Mouse (Mus musculus): ENCODE measurements around the gene Atp6v1b1. TPM values are rescaled to one million over a fixed set of nuclear protein-coding genes. Genes with fewer than 3 reads are reported as not detected.
A peak's percentile ranks its signal among the peaks of the same experiment; 100 is the strongest.

The Atp6v1b1 gene
- polyA plus RNA-seq, 1 experiment from 2014 or later = 14.2 TPM

GRCm38 (mm10) chr6:83710361-83711066, 32.3 kb upstream of the Atp6v1b1 start:
- Histone ChIP-seq H3K4me3 (replicated peaks; ENCODE audit: low read depth, low read length) (peak overlapping the region; percentile 35), H3K9ac (ENCODE audit: low read depth, low read length) (no peak overlapping the region), H3K9me3 (replicated peaks; ENCODE audit: low read length) (no peaks in the 10 kb centered on the region), H3K4me1 (replicated peaks; ENCODE audit: insufficient read depth, low read length) (peaks cover 8% of the 10 kb centered on the region; the same call in 1 of the 2 replicates), H3K4me2 (ENCODE audit: low read length) (peak overlapping the region; percentile 62), H3K27ac (no peak overlapping the region), H3K27me3 (ENCODE audit: insufficient read depth, low read length) (peaks cover 97% of the 10 kb centered on the region), H3K36me3 (ENCODE audit: insufficient read depth, low read length) (no peaks in the 10 kb centered on the region)
- no peak for TF ChIP-seq CTCF (IDR thresholded peaks at IDR 0.05; ENCODE audit: low read depth)
- WGBS = under 1% methylated on average over 31 of the region's 32 CpGs
- ATAC-seq (replicated peaks; ENCODE audit: low FRiP score, low read depth) = peak; percentile 13; the same call in 1 of the 2 replicates
- no peak for DNase-seq (ENCODE audit: low spot score)

DNA sequence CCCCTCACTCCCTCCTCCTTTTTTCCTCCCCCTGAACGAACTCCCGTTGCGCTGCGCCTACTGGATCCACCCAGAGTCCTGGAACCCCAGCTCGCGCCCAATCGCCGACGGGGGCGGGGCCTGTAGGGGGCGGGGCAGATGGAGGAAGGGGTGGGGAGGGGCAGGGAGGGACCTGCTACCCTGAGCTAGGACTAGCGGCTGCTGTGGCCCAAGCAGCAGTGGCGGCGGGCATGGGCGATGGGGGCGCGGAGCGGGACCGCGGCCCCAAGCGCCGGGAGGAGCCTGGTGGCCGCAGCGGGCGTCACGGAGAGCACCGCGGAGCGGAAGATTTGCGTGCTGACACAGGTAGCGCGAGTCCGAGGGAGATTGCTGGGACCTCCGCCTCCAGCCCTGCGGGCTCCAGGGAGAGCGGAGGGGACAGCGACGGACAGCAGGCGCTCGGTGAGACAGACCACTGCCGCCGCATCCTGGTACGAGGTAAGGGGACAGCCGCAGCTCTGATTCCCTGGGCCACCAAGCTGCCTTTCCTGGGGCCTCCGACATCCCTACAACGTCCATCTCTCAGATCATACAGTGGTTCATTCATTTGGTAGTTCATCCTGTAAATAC, 31.6 kb upstream of the Atp6v1b1 start, which contains the start of gene Vax2:
TSS of gene Vax2 (plus strand) at position 198 of the 609 bp plus-strand sequence.
- no peak within 1 kb of the TSS for H3K27ac ChIP-seq
- peak within 1 kb of the TSS; percentile 35 for H3K4me3 ChIP-seq (replicated peaks; ENCODE audit: low read depth, low read length)
- peaks cover 8% of the 10 kb centered on the region; the same call in 1 of the 2 replicates for H3K4me1 ChIP-seq (replicated peaks; ENCODE audit: insufficient read depth, low read length)
- H3K9me3 ChIP-seq (replicated peaks; ENCODE audit: low read length) = no peaks in the 10 kb centered on the region
- under 1% methylated on average over 46 of the region's 46 CpGs for WGBS
- H3K36me3 ChIP-seq (ENCODE audit: insufficient read depth, low read length) = no peaks in the 10 kb centered on the region
- DNase-seq (ENCODE audit: low spot score) = peak; percentile 68
- no peak for TF ChIP-seq CTCF (IDR thresholded peaks at IDR 0.05; ENCODE audit: low read depth)
- peaks cover 97% of the 10 kb centered on the region for H3K27me3 ChIP-seq (ENCODE audit: insufficient read depth, low read length)
- ATAC-seq (replicated peaks; ENCODE audit: low FRiP score, low read depth) = peak; percentile 47
- H3K9ac ChIP-seq (ENCODE audit: low read depth, low read length) = no peak within 1 kb of the TSS
- H3K4me2 ChIP-seq (ENCODE audit: low read length) = peak within 1 kb of the TSS; percentile 62

DNA sequence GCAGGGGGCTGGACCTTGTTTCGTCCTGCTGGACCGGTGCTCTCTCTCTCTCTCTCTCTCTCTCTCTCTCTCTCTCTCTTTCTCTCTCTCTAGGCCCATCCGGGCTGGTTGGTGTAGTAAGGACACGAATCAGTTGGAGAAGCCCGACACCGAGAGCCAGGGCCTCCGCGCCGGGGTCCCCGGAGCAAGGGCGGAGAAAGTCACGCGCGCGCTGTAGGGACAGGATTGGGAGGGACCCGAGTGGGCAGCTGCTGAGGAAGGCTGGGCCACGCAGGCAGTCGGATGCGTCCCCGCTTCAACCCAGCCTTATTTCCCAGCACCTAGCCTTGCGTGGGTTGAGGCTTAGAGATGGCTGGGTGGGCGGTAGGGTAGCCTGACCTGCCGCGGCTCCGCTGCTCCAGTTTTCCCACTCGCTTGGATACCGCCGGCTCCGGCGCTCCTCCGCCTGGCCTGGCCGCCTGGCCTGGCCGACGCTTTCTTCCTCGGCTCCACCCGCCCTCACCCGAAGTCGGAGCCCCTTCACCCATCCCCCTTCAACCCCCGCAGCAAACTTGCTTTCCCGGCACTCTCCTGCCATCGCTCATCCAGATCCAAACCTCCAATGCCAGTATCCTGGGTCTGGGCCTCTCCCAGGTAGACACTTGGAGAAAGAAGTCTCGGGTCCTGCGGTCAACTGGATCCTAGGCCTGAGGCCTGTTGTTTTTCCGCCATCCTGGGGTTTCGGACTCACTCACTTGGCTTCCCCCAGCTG, 30.9 kb upstream of the Atp6v1b1 start:
- Histone ChIP-seq H3K36me3 (ENCODE audit: insufficient read depth, low read length) (no peaks in the 10 kb centered on the region), H3K4me2 (ENCODE audit: low read length) (peak overlapping the region; percentile 62), H3K27ac (no peak overlapping the region), H3K9ac (ENCODE audit: low read depth, low read length) (no peak overlapping the region), H3K4me1 (replicated peaks; ENCODE audit: insufficient read depth, low read length) (peaks cover 8% of the 10 kb centered on the region; the same call in 1 of the 2 replicates), H3K4me3 (replicated peaks; ENCODE audit: low read depth, low read length) (peak overlapping the region; percentile 35), H3K27me3 (ENCODE audit: insufficient read depth, low read length) (peaks cover 97% of the 10 kb centered on the region), H3K9me3 (replicated peaks; ENCODE audit: low read length) (no peaks in the 10 kb centered on the region)
- no peak for TF ChIP-seq CTCF (IDR thresholded peaks at IDR 0.05; ENCODE audit: low read depth)
- ATAC-seq (replicated peaks; ENCODE audit: low FRiP score, low read depth) = no peak
- no peak for DNase-seq (ENCODE audit: low spot score)
- WGBS = 3% methylated on average over 44 of the region's 45 CpGs

GRCm38 (mm10) chr6:83713271-83714136, 29.3 kb upstream of the Atp6v1b1 start:
- no peak overlapping the region for H3K27ac ChIP-seq
- 5% methylated on average over 12 of the region's 12 CpGs for WGBS

DNA sequence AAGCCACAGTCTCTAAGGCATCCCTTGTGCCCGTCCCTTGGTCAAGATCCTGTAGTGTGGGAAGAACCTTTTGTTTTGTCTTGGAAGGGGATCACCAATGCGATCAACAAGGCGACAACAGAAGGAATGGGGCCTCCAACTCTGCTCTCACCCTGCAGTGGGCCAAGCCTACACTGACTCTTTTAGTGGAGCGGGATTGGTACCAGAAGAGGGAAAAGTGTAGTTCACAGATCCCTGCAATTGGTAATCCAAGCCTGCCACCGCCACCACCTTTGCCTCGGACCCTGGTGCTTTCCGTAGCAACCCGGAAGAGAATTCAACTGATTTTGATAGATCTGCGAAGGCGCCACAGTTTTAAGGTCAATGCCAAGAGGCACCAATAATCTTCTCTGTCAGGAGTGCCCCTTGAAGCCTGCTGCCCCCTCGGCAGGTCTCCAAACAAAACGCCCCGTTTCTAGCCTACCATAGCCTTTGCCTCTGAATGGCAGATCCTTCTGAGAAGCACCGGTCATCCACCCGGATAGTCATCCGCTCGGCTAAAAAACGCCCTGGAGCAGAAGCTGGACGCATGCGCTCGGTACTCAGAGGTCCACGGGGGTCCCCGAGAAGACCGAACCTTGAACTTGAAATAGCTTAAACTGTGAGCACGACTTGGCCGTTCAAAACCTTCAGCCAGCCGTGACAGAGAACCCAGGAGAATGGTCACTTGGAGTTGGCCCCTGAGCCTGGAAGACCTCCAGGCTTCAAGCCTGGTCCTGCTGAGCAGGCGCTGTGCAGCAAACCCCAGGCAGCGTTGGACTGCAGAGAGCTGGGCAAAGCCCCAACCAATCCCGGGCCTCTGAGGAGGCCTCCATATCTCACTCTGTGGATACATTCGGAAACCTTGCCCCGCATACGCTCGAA, 28.3 kb upstream of the Atp6v1b1 start:
- DNase-seq (ENCODE audit: low spot score) (no peak), ATAC-seq (replicated peaks; ENCODE audit: low FRiP score, low read depth) (no peak)
- WGBS = 2% methylated on average over 34 of the region's 34 CpGs
- Histone ChIP-seq H3K9me3 (replicated peaks; ENCODE audit: low read length) (no peaks in the 10 kb centered on the region), H3K4me2 (ENCODE audit: low read length) (no peak overlapping the region), H3K36me3 (ENCODE audit: insufficient read depth, low read length) (no peaks in the 10 kb centered on the region), H3K4me3 (replicated peaks; ENCODE audit: low read depth, low read length) (no peak overlapping the region; the same call in 1 of the 2 replicates), H3K27ac (no peak overlapping the region), H3K27me3 (ENCODE audit: insufficient read depth, low read length) (peaks cover 95% of the 10 kb centered on the region), H3K9ac (ENCODE audit: low read depth, low read length) (no peak overlapping the region), H3K4me1 (replicated peaks; ENCODE audit: insufficient read depth, low read length) (peaks cover 8% of the 10 kb centered on the region; the same call in 1 of the 2 replicates)
- no peak for TF ChIP-seq CTCF (IDR thresholded peaks at IDR 0.05; ENCODE audit: low read depth)

More at GRCm38 (mm10) chr6:83713271-83714136, 29.3 kb upstream of the Atp6v1b1 start:
- ATAC-seq (replicated peaks; ENCODE audit: low FRiP score, low read depth) (no peak), DNase-seq (ENCODE audit: low spot score) (no peak)
- no peaks in the 10 kb centered on the region for H3K36me3 ChIP-seq (ENCODE audit: insufficient read depth, low read length)
- H3K4me2 ChIP-seq (ENCODE audit: low read length) = no peak overlapping the region
- H3K4me1 ChIP-seq (replicated peaks; ENCODE audit: insufficient read depth, low read length) = peaks cover 8% of the 10 kb centered on the region; the same call in 1 of the 2 replicates
- H3K9ac ChIP-seq (ENCODE audit: low read depth, low read length) = no peak overlapping the region
- H3K9me3 ChIP-seq (replicated peaks; ENCODE audit: low read length) = no peaks in the 10 kb centered on the region
- H3K4me3 ChIP-seq (replicated peaks; ENCODE audit: low read depth, low read length) = no peak overlapping the region
- no peak for TF ChIP-seq CTCF (IDR thresholded peaks at IDR 0.05; ENCODE audit: low read depth)
- H3K27me3 ChIP-seq (ENCODE audit: insufficient read depth, low read length) = peaks cover 97% of the 10 kb centered on the region
